In the genomic region with DNA sequence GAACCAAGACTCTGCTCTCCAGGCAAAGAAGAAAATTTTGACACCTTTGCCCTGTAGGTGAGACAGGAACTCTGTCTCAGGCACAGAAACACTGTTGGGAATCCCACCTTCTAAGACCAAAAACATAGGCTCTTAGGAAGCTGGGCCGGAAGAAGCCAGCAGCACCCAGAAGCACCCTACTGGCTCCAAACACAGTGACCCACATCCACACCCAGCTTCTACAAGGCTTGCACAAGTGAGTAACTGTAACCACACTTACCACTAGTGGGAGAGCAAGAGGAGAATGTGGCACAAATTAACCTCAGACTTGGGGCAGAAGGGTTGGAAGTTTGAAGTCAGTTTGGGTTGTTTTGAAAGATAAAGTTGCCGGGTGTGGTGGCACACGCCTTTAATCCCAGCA, we compare ENCODE assay signal across 8 mouse cellular contexts. TPM values are rescaled to one million over a fixed set of nuclear protein-coding genes. Genes with fewer than 3 reads are reported as not detected.
DNase-seq lines count a peak whose midpoint lies in the region; ATAC-seq and TF ChIP-seq lines count a peak whose summit lies in the region.

No protein-coding gene starts in this region.

- intact Hi-C loops in gastrocnemius, adult 2 months (cut with DNase I) = no loop called here
- intact Hi-C loops in gastrocnemius, postnatal 14 days (cut with DNase I; ENCODE audit: low total_unique reads) = no loop called here

- H3K36me3 ChIP-seq in thymus, adult 2 months (ENCODE audit: control insufficient read depth, insufficient read depth, low read length) = no peaks in the 10 kb centered on the region
- H3K36me3 ChIP-seq in limb, embryonic 12.5 days = no peaks in the 10 kb centered on the region

- H3K27me3 ChIP-seq in thymus, adult 2 months (ENCODE audit: control insufficient read depth, insufficient read depth, low read length) = no peaks in the 10 kb centered on the region
- no peaks in the 10 kb centered on the region for H3K27me3 ChIP-seq in limb, embryonic 12.5 days
- H3K27me3 ChIP-seq in cerebellum, adult 2 months (ENCODE audit: control insufficient read depth, insufficient read depth, low read length) = no peaks in the 10 kb centered on the region

- no peak for DNase-seq in gastrocnemius, adult 2 months
- DNase-seq in gastrocnemius, postnatal 14 days = no peak
- no peak for DNase-seq in thymus, adult 2 months
- no peak for DNase-seq in thymus, adult 18-20 months
- peak; percentile 14 for DNase-seq in yolk sac, embryonic 10.5 days (ENCODE audit: low spot score)
- DNase-seq in spleen, postnatal 14 days (ENCODE audit: low spot score in 2 of 2) = no peak
- no peak for DNase-seq in cerebellum, adult 2 months

- peak overlapping the region; percentile 55 for H3K4me3 ChIP-seq in gastrocnemius, adult 2 months
- no peak overlapping the region for H3K4me3 ChIP-seq in thymus, adult 2 months (ENCODE audit: control insufficient read depth, insufficient read depth, low read length)
- no peak overlapping the region for H3K4me3 ChIP-seq in limb, embryonic 12.5 days (replicated peaks)
- no peak overlapping the region for H3K4me3 ChIP-seq in cerebellum, adult 2 months (replicated peaks; ENCODE audit: insufficient read depth, low read depth, low read length)

- H3K9ac ChIP-seq in limb, embryonic 12.5 days (replicated peaks) = no peak overlapping the region

- H3K4me2 ChIP-seq in limb, embryonic 12.5 days = peak overlapping the region; percentile 28

- H3K9me3 ChIP-seq in limb, embryonic 12.5 days = no peaks in the 10 kb centered on the region

- no peak for ATAC-seq in limb, embryonic 12.5 days (ENCODE audit: insufficient number of reproducible peaks, insufficient read depth, low FRiP score, low TSS enrichment, low read depth)

- WGBS in thymus, adult 2 months = 5% methylated on average over 3 of the region's 3 CpGs
- 82% methylated on average over 3 of the region's 3 CpGs for WGBS in limb, embryonic 12.5 days
- 72% methylated on average over 3 of the region's 3 CpGs for WGBS in cerebellum, adult 2 months

- peak overlapping the region; percentile 85 for H3K27ac ChIP-seq in gastrocnemius, adult 2 months
- H3K27ac ChIP-seq in thymus, adult 2 months (ENCODE audit: control insufficient read depth, insufficient read depth, low read length) = peak overlapping the region; percentile 60
- H3K27ac ChIP-seq in limb, embryonic 12.5 days = peak overlapping the region; percentile 83
- H3K27ac ChIP-seq in cerebellum, adult 2 months (ENCODE audit: insufficient read depth, low read length) = no peak overlapping the region

- H3K4me1 ChIP-seq in thymus, adult 2 months (replicated peaks; ENCODE audit: control insufficient read depth, insufficient read depth, low read length) = peaks cover 22% of the 10 kb centered on the region
- peaks cover 17% of the 10 kb centered on the region for H3K4me1 ChIP-seq in limb, embryonic 12.5 days (replicated peaks)
- H3K4me1 ChIP-seq in cerebellum, adult 2 months (ENCODE audit: control insufficient read depth, insufficient read depth, low read length) = peaks cover 10% of the 10 kb centered on the region; the same call in 1 of the 2 replicates

- TF ChIP-seq CTCF in gastrocnemius, adult 2 months (IDR thresholded peaks at IDR 0.05) = no peak
- TF ChIP-seq CTCF in thymus, adult 2 months (IDR thresholded peaks at IDR 0.05; ENCODE audit: borderline replicate concordance, control insufficient read depth, extremely low read depth, insufficient read depth, low read length, poor library complexity) = no peak
- no peak for TF ChIP-seq CTCF in cerebellum, adult 2 months (IDR thresholded peaks at IDR 0.05; ENCODE audit: borderline replicate concordance, insufficient read depth, low read depth, low read length)

- no peak for TF ChIP-seq POLR2A in thymus, adult 2 months (IDR thresholded peaks at IDR 0.05; ENCODE audit: control insufficient read depth, extremely low read depth, insufficient read depth, low read length, poor library complexity)
- TF ChIP-seq POLR2A in cerebellum, adult 2 months (IDR thresholded peaks at IDR 0.05; ENCODE audit: borderline replicate concordance, insufficient read depth, low read length) = no peak

RNA-seq across cellular contexts. Expression of gene Stoml1, which starts 22.8 kb away (rescaled TPM):
- total RNA-seq in gastrocnemius, adult 2 months (2021) = 1 to 10 TPM; 6.8 to 7.3 TPM
- total RNA-seq in gastrocnemius, postnatal 14 days (2021) = 1 to 10 TPM; 7.0 to 8.7 TPM
- 67.4 and 71.5 TPM in 2 replicates for polyA plus RNA-seq in thymus, adult 2 months (2012; rRNA removed)
- 33.6 and 35.3 TPM in 2 replicates for polyA plus RNA-seq in limb, embryonic 12.5 days (2016; fragmentation: Nextera tagmentation; extraction: Ambion mirVana)
- polyA plus RNA-seq in cerebellum, adult 2 months (2012; rRNA removed) = 98.3 and 99.1 TPM in 2 replicates

RNA-seq across cellular contexts. Expression of gene Pml, which starts 26.2 kb away (rescaled TPM):
- total RNA-seq in gastrocnemius, adult 2 months (2021) = 1 to 10 TPM; 4.1 to 4.5 TPM
- total RNA-seq in gastrocnemius, postnatal 14 days (2021) = 1 to 10 TPM; 5.2 to 7.5 TPM
- polyA plus RNA-seq in thymus, adult 2 months (2012; rRNA removed) = 74.1 and 83.0 TPM in 2 replicates
- 16.1 and 18.4 TPM in 2 replicates for polyA plus RNA-seq in limb, embryonic 12.5 days (2016; fragmentation: Nextera tagmentation; extraction: Ambion mirVana)
- polyA plus RNA-seq in cerebellum, adult 2 months (2012; rRNA removed) = 9.9 and 12.2 TPM in 2 replicates

RNA-seq across cellular contexts. Expression of gene Loxl1, which starts 37.2 kb away (rescaled TPM):
- 10 to 100 TPM; 10.6 to 17.9 TPM for total RNA-seq in gastrocnemius, adult 2 months (2021)
- 10 to 100 TPM; 29.2 to 46.7 TPM for total RNA-seq in gastrocnemius, postnatal 14 days (2021)
- polyA plus RNA-seq in thymus, adult 2 months (2012; rRNA removed) = 12.5 and 19.0 TPM in 2 replicates
- polyA plus RNA-seq in limb, embryonic 12.5 days (2016; fragmentation: Nextera tagmentation; extraction: Ambion mirVana) = 30.1 and 34.7 TPM in 2 replicates
- polyA plus RNA-seq in cerebellum, adult 2 months (2012; rRNA removed) = 2.3 and 2.7 TPM in 2 replicates
